Mouse (Mus musculus) testis, adult 2 months (tissue): Measurements from ENCODE around the gene Mpv17.

Source experiments
- CTCF ChIP-seq: fragments of 200-500 bp; IDR thresholded peaks from 2 replicates; pipeline ENCODE4 v1.5.1; 2012; ENCODE audit warnings: low read depth, mild to moderate bottlenecking, inconsistent platforms, low read length, moderate library complexity; ENCODE audit not compliant: control insufficient read depth, insufficient read depth, insufficient replicate concordance
- POLR2A ChIP-seq: fragments of 200-500 bp; IDR thresholded peaks from 2 replicates; pipeline ENCODE4 v1.6.1; 2012; ENCODE audit warnings: low read depth, mild to moderate bottlenecking, inconsistent platforms, low read length, moderate library complexity; ENCODE audit not compliant: control insufficient read depth

DNA sequence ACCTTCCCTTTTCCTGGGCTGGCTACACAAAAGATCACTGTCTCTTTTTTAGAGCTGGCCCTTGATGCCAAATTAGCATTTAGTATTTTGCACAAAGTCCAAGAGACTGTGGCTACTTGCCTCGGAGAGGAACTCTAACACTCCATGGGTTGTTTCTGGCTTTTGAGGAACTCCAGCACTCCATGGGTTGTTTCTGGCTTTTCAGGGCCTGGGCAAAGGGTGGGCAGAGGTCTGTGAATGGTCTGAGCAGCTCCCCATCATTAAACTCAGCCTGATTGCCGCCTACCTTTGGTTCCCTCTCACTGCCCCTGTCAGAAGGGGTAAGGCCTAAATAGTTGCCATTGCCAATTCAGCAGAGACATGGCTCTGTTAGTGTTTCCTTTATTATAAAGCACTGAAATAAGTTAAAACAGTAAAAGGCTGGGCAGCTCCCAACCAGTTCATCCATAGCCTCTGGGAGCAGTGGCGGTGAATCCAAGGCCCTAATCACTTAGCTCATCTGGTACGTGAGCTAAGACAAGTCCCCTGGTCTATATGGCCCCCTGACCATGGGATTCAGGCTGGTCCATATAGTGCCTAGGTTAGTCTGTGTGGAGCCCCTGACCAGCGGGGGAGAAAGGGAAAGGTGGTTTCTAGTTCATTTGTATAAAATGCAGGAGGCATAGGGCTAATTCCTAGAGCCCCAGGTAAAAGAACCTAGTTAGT, 44.7 kb upstream of the Mpv17 start:
- TF ChIP-seq CTCF (no peak), POLR2A (no peak)
